Mouse (Mus musculus): Measurements from ENCODE around the gene Marveld2.

Marveld2 gene

GRCm38 (mm10) chr13:100600317-100600716 is 16.5 kb downstream of the Marveld2 start:
- DNase-seq (ENCODE audit: low spot score in 2 of 2): peak in 1 of 2 experiments; percentile 41

GRCm38 (mm10) chr13:100597284-100597683 is 19.5 kb downstream of the Marveld2 start:
- DNase-seq (ENCODE audit: low spot score in 2 of 2): no peak

GRCm38 (mm10) chr13:100595552-100595885 is 21.3 kb downstream of the Marveld2 start:
- no peak for DNase-seq (ENCODE audit: low spot score in 2 of 2)

GRCm38 (mm10) chr13:100594838-100595551 is 21.8 kb downstream of the Marveld2 start:
- no peak for DNase-seq (ENCODE audit: low spot score in 2 of 2)

- DNase-seq (ENCODE audit: low spot score in 2 of 2): peak in 1 of 2 experiments; percentile 6
Observed at GRCm38 (mm10) chr13:100594041-100594792, 22.6 kb downstream of the Marveld2 start.

GRCm38 (mm10) chr13:100588646-100589045 is 28.1 kb downstream of the Marveld2 start:
- no peak for DNase-seq (ENCODE audit: low spot score in 2 of 2)

GRCm38 (mm10) chr13:100582144-100582543 is 34.6 kb downstream of the Marveld2 start:
- no peak for DNase-seq (ENCODE audit: low spot score in 2 of 2)

- no peak for DNase-seq (ENCODE audit: low spot score in 2 of 2)
Observed at GRCm38 (mm10) chr13:100581701-100582100, 35.1 kb downstream of the Marveld2 start.

- DNase-seq (ENCODE audit: low spot score in 2 of 2): no peak
Observed at GRCm38 (mm10) chr13:100579951-100580350, 36.8 kb downstream of the Marveld2 start.

GRCm38 (mm10) chr13:100579220-100579619 is 37.6 kb downstream of the Marveld2 start:
- no peak for DNase-seq (ENCODE audit: low spot score in 2 of 2)

- DNase-seq (ENCODE audit: low spot score in 2 of 2): no peak
Observed at GRCm38 (mm10) chr13:100575950-100576349, 40.8 kb downstream of the Marveld2 start.

- no peak for DNase-seq (ENCODE audit: low spot score in 2 of 2)
Observed at GRCm38 (mm10) chr13:100570713-100571112, 46.1 kb downstream of the Marveld2 start.

GRCm38 (mm10) chr13:100568359-100568758 is 48.4 kb downstream of the Marveld2 start:
- DNase-seq (ENCODE audit: low spot score in 2 of 2): no peak

- DNase-seq (ENCODE audit: low spot score in 2 of 2): no peak
Observed at GRCm38 (mm10) chr13:100559449-100559848, 57.3 kb downstream of the Marveld2 start.

GRCm38 (mm10) chr13:100557011-100557410 is 59.8 kb downstream of the Marveld2 start:
- DNase-seq (ENCODE audit: low spot score in 2 of 2): no peak

- no peak for DNase-seq (ENCODE audit: low spot score in 2 of 2)
Observed at GRCm38 (mm10) chr13:100553042-100553437, 63.7 kb downstream of the Marveld2 start.

- DNase-seq (ENCODE audit: low spot score in 2 of 2): peak; percentile 53 to 75
Observed at GRCm38 (mm10) chr13:100552369-100553041, 64.3 kb downstream of the Marveld2 start, which contains the start of gene Ocln. Ocln (minus strand) TSS chr13:100552718.

GRCm38 (mm10) chr13:100552009-100552368 is 64.8 kb downstream of the Marveld2 start:
- DNase-seq (ENCODE audit: low spot score in 2 of 2): no peak

- DNase-seq (ENCODE audit: low spot score in 2 of 2): peak in 1 of 2 experiments; percentile 45
Observed at GRCm38 (mm10) chr13:100551371-100552008, 65.3 kb downstream of the Marveld2 start.

GRCm38 (mm10) chr13:100547269-100547668 is 69.5 kb downstream of the Marveld2 start:
- no peak for DNase-seq (ENCODE audit: low spot score in 2 of 2)

Measured in urinary bladder, adult 18-20 months (tissue).